ENCODE assay signal across 7 mouse cellular contexts in genomic region chr1:177257178-177258033, GRCm38 (mm10). TPM values are rescaled to one million over a fixed set of nuclear protein-coding genes. Genes with fewer than 3 reads are reported as not detected.
DNase-seq lines count a peak whose midpoint lies in the region; ATAC-seq lines count a peak whose summit lies in the region.

No protein-coding gene starts in this region.

- DNase-seq in adrenal gland, adult 18-20 months (ENCODE audit: low spot score in 2 of 2), result peak; percentile 55 to 60
- peak; percentile 42 for DNase-seq in embryo, embryonic 11.5 days (ENCODE audit: low read depth, low spot score)
- DNase-seq in gastrocnemius, postnatal 36 days, result peak; percentile 14 to 57
- DNase-seq in left cerebral cortex, postnatal 36 days (ENCODE audit: low spot score in 2 of 2), result peak; percentile 80 to 84
- peak; percentile 85 for DNase-seq in midbrain, embryonic 10.5 days (ENCODE audit: low spot score)
- DNase-seq in right cerebral cortex, postnatal 4 days, result peak; percentile 77

- intact Hi-C loops in gastrocnemius, postnatal 36 days (cut with DNase I), result no loop called here
- intact Hi-C loops in left cerebral cortex, postnatal 36 days (cut with DNase I), result loop anchor here (2.0 to 5.0 kb wide), 5 partner anchors 50 to 445 kb away; partner anchors contain the start of gene Zbtb18

- peak overlapping the region; percentile 81 for H3K9ac ChIP-seq in intestine, embryonic 16.5 days (ENCODE audit: low read depth, low read length)

- peak; percentile 49 for ATAC-seq in intestine, embryonic 16.5 days

- H3K4me1 ChIP-seq in intestine, embryonic 16.5 days (ENCODE audit: control insufficient read depth, insufficient read depth, low read length), result peaks cover 3% of the 10 kb centered on the region; the same call in 1 of the 2 replicates
- peaks cover 39% of the 10 kb centered on the region for H3K4me1 ChIP-seq in midbrain, embryonic 10.5 days

- 0 out of 2 replicates have a peak, but pooled peaks cover 3% of the 10 kb centered on the region for H3K27me3 ChIP-seq in intestine, embryonic 16.5 days (replicated peaks; ENCODE audit: control insufficient read depth, insufficient read depth, low read length)
- H3K27me3 ChIP-seq in midbrain, embryonic 10.5 days (ENCODE audit: low read depth, poor library complexity, severe bottlenecking), result peaks cover 5% of the 10 kb centered on the region; the same call in 1 of the 2 replicates

- H3K4me2 ChIP-seq in intestine, embryonic 16.5 days (ENCODE audit: low read depth, low read length), result peak overlapping the region; percentile 97

- WGBS in intestine, embryonic 16.5 days, result under 1% methylated on average over 50 of the region's 86 CpGs
- WGBS in midbrain, embryonic 10.5 days, result under 1% methylated on average over 82 of the region's 86 CpGs

- H3K27ac ChIP-seq in intestine, embryonic 16.5 days (ENCODE audit: low read length), result peak overlapping the region; percentile 92
- H3K27ac ChIP-seq in midbrain, embryonic 10.5 days (replicated peaks), result peak overlapping the region; percentile 100

- H3K36me3 ChIP-seq in intestine, embryonic 16.5 days (ENCODE audit: control insufficient read depth, insufficient read depth, low read length), result no peaks in the 10 kb centered on the region
- H3K36me3 ChIP-seq in midbrain, embryonic 10.5 days, result no peaks in the 10 kb centered on the region

- no peaks in the 10 kb centered on the region for H3K9me3 ChIP-seq in intestine, embryonic 16.5 days (ENCODE audit: control insufficient read depth, low read length)
- no peaks in the 10 kb centered on the region for H3K9me3 ChIP-seq in midbrain, embryonic 10.5 days (replicated peaks)

- H3K4me3 ChIP-seq in intestine, embryonic 16.5 days (ENCODE audit: low read length), result peak overlapping the region; percentile 84
- H3K4me3 ChIP-seq in midbrain, embryonic 10.5 days, result peak overlapping the region; percentile 99

RNA-seq across cellular contexts. Expression of gene Akt3, which starts 0.6 kb away (rescaled TPM):
- total RNA-seq in adrenal gland, adult 18-20 months (2021), result 10 to 100 TPM; 23.3 to 26.4 TPM
- 10 to 100 TPM in 1 of 2 experiments, 1 to 10 TPM in 1; 9.5 to 10.5 TPM for total RNA-seq in gastrocnemius, postnatal 36 days (2021)
- polyA plus RNA-seq in intestine, embryonic 16.5 days (2015; fragmentation: Nextera tagmentation; extraction: Ambion mirVana), result 2.3 TPM in 2 replicates
- total RNA-seq in left cerebral cortex, postnatal 36 days (2021), result 100 to 1,000 TPM; 215 to 242 TPM
- 14.4 and 19.7 TPM in 2 replicates for polyA plus RNA-seq in midbrain, embryonic 10.5 days (2016; fragmentation: Nextera tagmentation; extraction: Ambion mirVana)

Comparison
In these comparisons a context has a peak if more than half of its experiments do, and no peak if none do; other contexts are left out.
1. Peak in every context shown above with its lines: DNase-seq, ATAC-seq, H3K4me3 ChIP-seq and H3K27ac ChIP-seq.
2. RNA of gene Akt3, which starts 0.6 kb away (total RNA-seq): 215 to 242 TPM in left cerebral cortex, postnatal 36 days; 23.3 to 26.4 TPM in adrenal gland, adult 18-20 months and 9.5 to 10.5 TPM in gastrocnemius, postnatal 36 days; every median in the first group is over 4 times any median in the second.